Mouse (Mus musculus) MEL (cell line): Measurements from ENCODE around the gene Eprs. TPM values are rescaled to one million over a fixed set of nuclear protein-coding genes. Genes with fewer than 3 reads are reported as not detected.

Source experiments
- DNase-seq: peaks from one replicate; pipeline ENCODE4 v3.0.0; 2011; ENCODE audit warnings: low read depth, low spot score
- H3K27ac ChIP-seq: 2 replicates; pipeline ENCODE4 v1.5.1; 2012; ENCODE audit warnings: low read depth, mild to moderate bottlenecking, control low read depth, low read length, moderate library complexity; ENCODE audit not compliant: control insufficient read depth
- H3K27me3 ChIP-seq, 2 experiments: fragments of 150-350 bp in 1 of 2; sonication (generic) in 1 of 2; 2 replicates each; pipeline ENCODE4 v1.6.1; 2012; ENCODE audit warnings: low read length in 2 of 2, mild to moderate bottlenecking in 2 of 2, improper control_type of control experiment in 1 of 2, moderate library complexity in 1 of 2; ENCODE audit not compliant: insufficient read depth in 2 of 2, control insufficient read depth in 1 of 2
- H3K36me3 ChIP-seq, 2 experiments: 2 replicates each; pipeline ENCODE4 v1.6.1; 2012 to 2014; ENCODE audit warnings: low read length in 2 of 2, improper control_type of control experiment in 1 of 2, inconsistent platforms in 1 of 2, mild to moderate bottlenecking in 1 of 2; ENCODE audit not compliant: insufficient read depth in 2 of 2, control insufficient read depth in 1 of 2
- H3K4me1 ChIP-seq, 2 experiments: fragments of 150-350 bp in 1 of 2; sonication (generic) in 1 of 2; 2 replicates each; pipeline ENCODE4 v1.6.1; 2012; ENCODE audit warnings: low read length in 2 of 2, improper control_type of control experiment in 1 of 2, mild to moderate bottlenecking in 1 of 2; ENCODE audit not compliant: insufficient read depth in 2 of 2, control insufficient read depth in 1 of 2
- H3K4me3 ChIP-seq, 2 experiments: fragments of 150-350 bp in 1 of 2; sonication (generic) in 1 of 2; 2 replicates each; pipeline ENCODE4 v1.5.1; 2012; ENCODE audit warnings: low read depth in 2 of 2, low read length in 2 of 2, mild to moderate bottlenecking in 2 of 2, moderate library complexity in 2 of 2, control low read depth in 1 of 2, improper control_type of control experiment in 1 of 2; ENCODE audit not compliant: control insufficient read depth in 1 of 2, insufficient read depth in 1 of 2
- H3K79me2 ChIP-seq: 2 replicates; pipeline ENCODE4 v1.6.1; 2012; ENCODE audit warnings: mild to moderate bottlenecking, low read length, moderate library complexity; ENCODE audit not compliant: control insufficient read depth, poor library complexity, insufficient read depth
- H3K9ac ChIP-seq: 2 replicates; pipeline ENCODE4 v1.6.1; 2012; ENCODE audit warnings: low read depth, mild to moderate bottlenecking, control low read depth, low read length, moderate library complexity; ENCODE audit not compliant: control insufficient read depth, poor library complexity, severe bottlenecking
- H3K9me3 ChIP-seq: fragments of 150-350 bp; sonication (generic); replicated peaks from 2 replicates; pipeline ENCODE4 v1.6.1; 2012; ENCODE audit warnings: mild to moderate bottlenecking, low read length, improper control_type of control experiment, moderate library complexity; ENCODE audit not compliant: insufficient read depth
- CHD1 ChIP-seq: IDR thresholded peaks from 2 replicates; pipeline ENCODE4 v1.6.1; 2012; ENCODE audit warnings: low read depth, mild to moderate bottlenecking, inconsistent platforms, low read length, improper control_type of control experiment
- CTCF ChIP-seq, 3 experiments: IDR thresholded peaks in 2 of 3; conservative IDR thresholded peaks in 1 of 3; 2 replicates each; pipeline ENCODE4 v1.5.1; 2011 to 2012; ENCODE audit warnings: low read length in 3 of 3, low read depth in 2 of 3, mild to moderate bottlenecking in 2 of 3, improper control_type of control experiment in 1 of 3, inconsistent platforms in 1 of 3, mixed read lengths in 1 of 3, moderate library complexity in 1 of 3; ENCODE audit not compliant: control insufficient read depth in 1 of 3, insufficient read depth in 1 of 3, poor library complexity in 1 of 3, severe bottlenecking in 1 of 3
- E2F4 ChIP-seq: IDR thresholded peaks from 2 replicates; pipeline ENCODE4 v1.6.1; 2011; ENCODE audit warnings: low read depth, low read length, improper control_type of control experiment, borderline replicate concordance
- ELF1 ChIP-seq: IDR thresholded peaks from 2 replicates; pipeline ENCODE4 v1.6.1; 2014; ENCODE audit warnings: low read depth, mild to moderate bottlenecking, inconsistent platforms, low read length, improper control_type of control experiment, moderate library complexity
- ETS1 ChIP-seq: IDR thresholded peaks from 2 replicates; pipeline ENCODE4 v1.6.1; 2012; ENCODE audit warnings: low read depth, mild to moderate bottlenecking, inconsistent platforms, low read length, improper control_type of control experiment, moderate library complexity
- GABPA ChIP-seq: IDR thresholded peaks from 2 replicates; pipeline ENCODE4 v1.6.1; 2012; ENCODE audit warnings: low read depth, mild to moderate bottlenecking, inconsistent platforms, low read length, improper control_type of control experiment, moderate library complexity
- GATA1 ChIP-seq: IDR thresholded peaks from 2 replicates; pipeline ENCODE4 v1.6.1; 2011; ENCODE audit warnings: low read depth, low read length, improper control_type of control experiment
- HCFC1 ChIP-seq: IDR thresholded peaks from 2 replicates; pipeline ENCODE4 v1.6.1; 2012; ENCODE audit warnings: low read depth, mild to moderate bottlenecking, inconsistent platforms, low read length, improper control_type of control experiment, moderate library complexity
- JUND ChIP-seq: IDR thresholded peaks from 2 replicates; pipeline ENCODE4 v1.6.1; 2011; ENCODE audit warnings: low read depth, mild to moderate bottlenecking, improper control_type of control experiment, low read length
- KAT2A ChIP-seq: conservative IDR thresholded peaks from 2 replicates; pipeline ENCODE4 v1.6.1; 2012; ENCODE audit warnings: low read depth, low read length, improper control_type of control experiment, inconsistent platforms
- MAFK ChIP-seq: IDR thresholded peaks from 2 replicates; pipeline ENCODE4 v1.6.1; 2011; ENCODE audit warnings: low read depth, mild to moderate bottlenecking, low read length, improper control_type of control experiment, borderline replicate concordance
- MAX ChIP-seq: IDR thresholded peaks from 2 replicates; pipeline ENCODE4 v1.6.1; 2011; ENCODE audit warnings: low read length, improper control_type of control experiment
- MAZ ChIP-seq: IDR thresholded peaks from 2 replicates; pipeline ENCODE4 v1.6.1; 2012; ENCODE audit warnings: low read depth, mild to moderate bottlenecking, inconsistent platforms, low read length, improper control_type of control experiment
- MEF2A ChIP-seq: IDR thresholded peaks from 2 replicates; pipeline ENCODE4 v1.6.1; 2014; ENCODE audit warnings: low read depth, mild to moderate bottlenecking, inconsistent platforms, low read length, improper control_type of control experiment; ENCODE audit not compliant: poor library complexity, insufficient replicate concordance, severe bottlenecking; ENCODE audit errors: extremely low read depth
- NRF1 ChIP-seq: IDR thresholded peaks from 2 replicates; pipeline ENCODE4 v1.6.1; 2014; ENCODE audit warnings: low read depth, mild to moderate bottlenecking, inconsistent platforms, low read length, improper control_type of control experiment, moderate library complexity; ENCODE audit not compliant: poor library complexity, insufficient read depth, severe bottlenecking
- POLR2AphosphoS5 ChIP-seq: IDR thresholded peaks from 2 replicates; pipeline ENCODE4 v1.6.1; 2012; ENCODE audit warnings: low read depth, borderline replicate concordance, mild to moderate bottlenecking, inconsistent platforms, low read length, moderate library complexity, mixed read lengths
- RAD21 ChIP-seq: IDR thresholded peaks from 2 replicates; pipeline ENCODE4 v1.6.1; 2011; ENCODE audit warnings: mild to moderate bottlenecking, low read depth, low read length, improper control_type of control experiment
- RCOR1 ChIP-seq: IDR thresholded peaks from 2 replicates; pipeline ENCODE4 v1.6.1; 2012; ENCODE audit warnings: low read depth, mild to moderate bottlenecking, inconsistent platforms, low read length, improper control_type of control experiment
- TAL1 ChIP-seq: IDR thresholded peaks from 2 replicates; pipeline ENCODE4 v1.6.1; 2012; ENCODE audit warnings: mild to moderate bottlenecking, inconsistent platforms, low read length, moderate library complexity, mixed read lengths
- TBP ChIP-seq: IDR thresholded peaks from 2 replicates; pipeline ENCODE4 v1.8.0; 2011; ENCODE audit warnings: low read depth, low read length, improper control_type of control experiment
- TCF12 ChIP-seq: IDR thresholded peaks from 2 replicates; pipeline ENCODE4 v1.6.1; 2014; ENCODE audit warnings: low read depth, mild to moderate bottlenecking, inconsistent platforms, low read length, improper control_type of control experiment, moderate library complexity
- UBTF ChIP-seq: IDR thresholded peaks from 2 replicates; pipeline ENCODE4 v1.6.1; 2012; ENCODE audit warnings: low read depth, mild to moderate bottlenecking, inconsistent platforms, low read length, improper control_type of control experiment, moderate library complexity, borderline replicate concordance; ENCODE audit not compliant: insufficient read depth
- USF1 ChIP-seq: IDR thresholded peaks from 2 replicates; pipeline ENCODE4 v1.6.1; 2014; ENCODE audit warnings: low read depth, mild to moderate bottlenecking, inconsistent platforms, low read length, improper control_type of control experiment, moderate library complexity
- ZMIZ1 ChIP-seq: IDR thresholded peaks from 2 replicates; pipeline ENCODE4 v1.6.1; 2012; ENCODE audit warnings: low read depth, mild to moderate bottlenecking, inconsistent platforms, low read length, improper control_type of control experiment, moderate library complexity
- polyA plus RNA-seq, 2 experiments: library from polyadenylated mRNA; stranded (reverse) in 1 of 2; unstranded in 1 of 2; fragments of >175 nt in 1 of 2; fragments of >200 nt in 1 of 2; gene quantifications; 2 replicates each; pipeline versions ENCODE4 v1.2.1 to v1.2.4; 2012; ENCODE audit warnings: low replicate concordance in 2 of 2, low read depth in 1 of 2; ENCODE audit not compliant: insufficient read length in 2 of 2, insufficient read depth in 1 of 2, missing spikeins in 1 of 2
- total RNA-seq: library from RNA; depleted of rRNA; stranded (reverse); fragments of 300-350 nt; gene quantifications from 2 replicates; pipeline ENCODE4 v1.2.3, GENCODE M21; 2012

Gene Eprs
- total and polyA plus RNA-seq, 3 experiments: 177 to 355 (median 177) TPM

DNA sequence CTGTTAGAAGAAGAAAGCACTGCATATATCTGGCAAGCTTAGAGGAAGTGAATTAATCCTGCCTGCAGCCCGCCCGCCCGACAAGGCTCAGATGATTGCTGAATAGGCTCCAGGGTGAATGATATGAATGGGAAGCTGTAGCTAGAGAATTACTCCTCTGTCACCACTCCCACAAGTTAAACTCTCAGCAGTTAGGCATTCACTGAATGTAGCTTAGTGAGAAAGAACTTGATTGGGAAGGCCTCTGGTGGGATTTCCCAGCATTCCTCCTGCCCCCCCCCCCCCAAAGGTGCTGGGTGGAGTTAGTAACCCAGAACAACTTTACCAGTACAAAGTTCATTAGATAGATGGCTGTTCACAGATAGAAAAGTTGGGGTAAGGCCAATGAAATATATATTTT lies 26.3 kb upstream of the Eprs start:
- H3K27ac ChIP-seq: no peak overlapping the region
- no peaks in the 10 kb centered on the region for H3K27me3 ChIP-seq
- H3K4me1 ChIP-seq: peaks cover 2 to 3% of the 10 kb centered on the region in 2 experiments; a peak in 1 of 4 replicates
- H3K79me2 ChIP-seq: no peaks in the 10 kb centered on the region; the same call in 1 of the 2 replicates
- H3K36me3 ChIP-seq: peaks cover 0 to 3% of the 10 kb centered on the region in 2 experiments; a peak in 1 of 4 replicates
- no peaks in the 10 kb centered on the region for H3K9me3 ChIP-seq
- TF ChIP-seq NRF1: no peak
- no peak for TF ChIP-seq RAD21
- no peak for TF ChIP-seq MAZ
- no peak for TF ChIP-seq MEF2A
- TF ChIP-seq MAFK: no peak
- no peak for TF ChIP-seq RCOR1
- no peak for TF ChIP-seq KAT2A
- TF ChIP-seq TAL1: no peak
- no peak overlapping the region for H3K9ac ChIP-seq
- DNase-seq: no peak
- H3K4me3 ChIP-seq: no peak overlapping the region

DNA sequence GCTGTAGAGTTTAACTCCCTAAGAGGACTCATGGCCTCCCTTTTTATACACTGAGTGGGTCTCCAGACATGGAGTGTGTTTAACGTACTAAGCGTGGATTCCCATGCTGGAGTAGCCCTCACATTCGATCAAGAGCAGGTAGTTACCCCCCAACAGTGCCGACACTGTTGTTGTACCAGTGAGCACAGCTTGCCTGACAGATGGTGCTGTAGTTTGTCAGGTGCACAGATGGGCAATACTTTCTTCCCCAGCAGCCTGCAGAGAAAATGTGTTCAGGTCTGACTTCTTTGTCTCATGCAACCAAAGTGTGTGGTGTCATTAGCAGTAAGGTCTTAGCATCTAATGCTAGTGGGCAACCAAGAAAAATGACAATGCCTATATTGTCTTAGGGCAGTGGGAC lies 20.4 kb upstream of the Eprs start:
- DNase-seq: no peak
- Histone ChIP-seq H3K27ac (no peak overlapping the region), H3K9ac (no peak overlapping the region), H3K9me3 (no peaks in the 10 kb centered on the region), H3K36me3 (no peaks in the 10 kb centered on the region), H3K4me3 (no peak overlapping the region), H3K4me1 (no peaks in the 10 kb centered on the region), H3K27me3 (no peaks in the 10 kb centered on the region), H3K79me2 (no peaks in the 10 kb centered on the region)
- TF ChIP-seq USF1 (no peak), MAFK (no peak), GABPA (no peak), E2F4 (no peak), ELF1 (no peak), TCF12 (no peak), ZMIZ1 (no peak), RCOR1 (no peak), ETS1 (no peak), MAX (no peak), TBP (no peak), GATA1 (no peak), POLR2AphosphoS5 (no peak), MAZ (no peak), CTCF (IDR thresholded peaks at IDR 0.05 in 2 of 3, conservative IDR thresholded peaks at IDR 0.05 in 1 of 3; ENCODE audit: control insufficient read depth in 1 of 3, insufficient read depth in 1 of 3, low read depth in 2 of 3, low read length in 3 of 3, poor library complexity in 1 of 3, severe bottlenecking in 1 of 3) (no peak), CHD1 (no peak), JUND (no peak), HCFC1 (no peak), UBTF (no peak)
